In the genomic region with DNA sequence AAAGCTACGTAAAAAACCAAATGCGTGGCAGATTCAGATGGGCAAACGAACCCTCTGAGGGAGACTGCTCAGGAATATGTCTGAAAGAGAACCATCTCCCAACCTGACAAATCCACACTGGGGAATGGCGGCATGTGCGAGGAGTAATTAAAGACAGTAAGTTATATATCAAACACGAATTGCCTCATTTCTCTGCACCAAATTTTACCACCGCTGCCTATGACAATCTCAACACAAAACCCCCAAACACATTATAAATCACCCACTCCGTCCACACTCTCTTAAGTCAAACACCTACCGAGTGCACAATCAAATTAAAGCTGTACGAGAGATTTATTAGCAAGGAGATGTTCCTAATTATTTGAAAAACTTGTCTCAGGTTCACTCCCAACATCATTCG, we compare ENCODE assay signal across 17 mouse cellular contexts.
"Had no signal": no experiment of that assay in that cellular context is flagged by ENCODE, and none has a peak within 500 bp of the region (broad histone marks: within the 10 kb centered on the region; RNA-seq: fewer than 3 reads in every experiment).

No protein-coding gene starts in this region.

- DNase-seq: kidney, adult 2 months; kidney, postnatal 10 days; liver; liver, embryonic 13.5 days; liver, postnatal 0 days; lung, postnatal 14 days; retina, postnatal 1 day; right cerebral cortex, postnatal 4 days; thymus, adult 2 months; thymus, postnatal 25 days had no signal

- H3K4me1 ChIP-seq: liver, embryonic 13.5 days; megakaryocyte, embryonic 14.5 days; midbrain, embryonic 15.5 days; stomach, embryonic 15.5 days had no signal

- H3K36me3 ChIP-seq: hindbrain, embryonic 13.5 days; liver, embryonic 13.5 days; midbrain, embryonic 15.5 days; stomach, embryonic 15.5 days had no signal

- H3K27me3 ChIP-seq: hindbrain, embryonic 13.5 days; midbrain, embryonic 15.5 days; stomach, embryonic 15.5 days had no signal

- H3K4me2 ChIP-seq: hindbrain, embryonic 13.5 days; liver, embryonic 13.5 days; midbrain, embryonic 11.5 days; midbrain, embryonic 15.5 days; stomach, embryonic 15.5 days had no signal

- H3K4me3 ChIP-seq: hindbrain, embryonic 13.5 days; liver, embryonic 13.5 days; megakaryocyte, embryonic 14.5 days; midbrain, embryonic 15.5 days; stomach, embryonic 15.5 days had no signal

- ATAC-seq: intestine, embryonic 16.5 days; liver, postnatal 0 days; midbrain, embryonic 15.5 days had no signal

- H3K27ac ChIP-seq: hindbrain, embryonic 13.5 days; liver, embryonic 13.5 days; macrophage; midbrain, embryonic 15.5 days; stomach, embryonic 15.5 days had no signal

- H3K9ac ChIP-seq: hindbrain, embryonic 13.5 days; liver, embryonic 13.5 days; liver, postnatal 0 days; midbrain, embryonic 15.5 days; stomach, embryonic 15.5 days had no signal

- H3K9me3 ChIP-seq: hindbrain, embryonic 13.5 days; liver, embryonic 13.5 days; megakaryocyte, embryonic 14.5 days; midbrain, embryonic 15.5 days; stomach, embryonic 15.5 days had no signal
